Mouse (Mus musculus) adrenal gland, adult 18-20 months (tissue): Measurements from ENCODE around the gene Gdf9. TPM values are rescaled to one million over a fixed set of nuclear protein-coding genes. Genes with fewer than 3 reads are reported as not detected.

Experiments used
- DNase-seq, 2 experiments: peaks; one replicate each; pipeline ENCODE4 v3.0.0; 2021 to 2022; ENCODE audit warnings: low spot score in 2 of 2
- microRNA-seq, 2 experiments: library from miRNA; unstranded; fragments of <30 nt; microRNA quantifications; one replicate each; pipeline ENCODE4 v1.2.0; 2021; ENCODE audit warnings: borderline number of aligned reads in 2 of 2
- total RNA-seq, 2 experiments: library from RNA; stranded (reverse); gene quantifications; 1 replicate in 1 of 2; 2 replicates in 1 of 2; pipeline ENCODE4 v1.2.3; 2021

The Gdf9 gene
- total RNA-seq, 2 experiments from 2014 or later = 4.3 to 6.0 TPM

DNA sequence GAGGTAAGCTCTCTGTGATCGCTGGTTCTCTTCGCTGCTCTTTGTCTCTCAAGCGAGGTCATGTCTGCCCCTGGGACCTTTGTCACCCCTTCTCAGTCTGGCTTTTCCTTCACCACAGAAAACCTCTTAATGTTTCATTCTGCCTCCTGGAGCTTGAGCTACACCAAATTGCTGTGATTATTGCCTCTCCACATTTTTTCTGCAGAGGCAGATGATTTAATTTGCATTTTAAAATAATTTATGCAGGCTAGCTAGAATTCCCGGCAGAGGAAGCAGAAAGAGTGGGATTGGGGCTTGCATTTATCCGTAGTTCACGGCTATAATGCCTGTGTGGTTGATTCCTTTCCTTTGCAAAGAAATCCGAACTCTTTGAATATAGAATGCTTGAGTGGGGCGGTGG, 44.8 kb downstream of the Gdf9 start:
- no peak for DNase-seq

DNA sequence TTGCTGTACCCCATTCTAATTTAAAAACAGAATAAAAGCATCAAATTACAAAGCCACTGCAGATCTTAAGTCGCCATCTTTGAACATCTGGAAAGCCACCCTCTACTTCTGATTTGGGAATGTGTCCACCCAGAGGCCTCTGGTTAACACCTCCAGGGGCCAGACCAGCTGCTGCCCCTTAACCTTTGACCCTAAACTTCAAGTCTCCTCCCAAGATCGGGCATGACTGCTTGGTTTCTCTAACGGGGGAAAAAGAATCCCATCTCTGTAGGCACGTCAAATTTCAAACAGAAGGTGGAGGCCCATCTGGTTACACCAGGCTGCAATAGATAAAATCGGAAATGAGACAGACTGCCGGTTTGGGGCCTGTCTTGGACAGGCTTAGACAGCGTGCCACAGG, 47.0 kb downstream of the Gdf9 start:
- no peak for DNase-seq

DNA sequence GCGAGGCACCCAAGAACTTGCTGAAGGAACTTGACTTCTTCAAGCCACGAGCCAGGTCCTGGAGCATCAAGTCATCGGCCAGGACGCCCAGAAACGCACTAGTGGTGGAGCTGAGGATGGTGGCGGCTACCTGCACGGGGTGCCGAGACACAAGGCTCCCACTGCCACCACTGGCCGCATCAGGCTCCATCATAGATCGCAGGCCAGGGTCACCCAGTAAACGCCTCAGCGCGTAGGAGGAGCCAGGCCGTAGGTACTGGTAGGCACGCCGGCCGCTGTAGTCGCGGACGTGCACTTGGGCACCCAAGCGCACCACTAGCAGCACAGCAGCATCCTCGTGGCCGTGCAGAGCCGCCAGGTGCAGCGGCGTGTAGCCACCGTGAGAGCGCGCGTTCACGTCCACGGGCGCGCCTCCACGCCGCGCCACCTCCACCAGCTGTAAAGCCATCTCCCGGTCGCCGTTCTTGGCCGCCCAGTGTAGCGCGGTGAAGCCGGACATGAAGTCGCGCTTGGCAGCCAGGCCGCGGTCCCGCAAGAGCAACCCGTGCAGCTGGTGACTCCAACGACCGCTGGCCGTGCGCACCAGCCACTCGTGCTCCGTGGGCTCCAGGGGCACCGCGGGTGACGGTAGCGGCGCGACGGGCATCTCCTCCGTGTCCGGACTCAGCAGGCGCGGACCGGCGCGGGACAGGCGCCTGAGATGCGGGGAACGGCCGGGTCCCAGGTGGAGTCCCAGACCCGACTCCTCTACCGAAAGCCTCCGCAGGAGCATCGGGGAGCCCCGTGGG, 47.8 kb downstream of the Gdf9 start:
- no peak for DNase-seq

DNA sequence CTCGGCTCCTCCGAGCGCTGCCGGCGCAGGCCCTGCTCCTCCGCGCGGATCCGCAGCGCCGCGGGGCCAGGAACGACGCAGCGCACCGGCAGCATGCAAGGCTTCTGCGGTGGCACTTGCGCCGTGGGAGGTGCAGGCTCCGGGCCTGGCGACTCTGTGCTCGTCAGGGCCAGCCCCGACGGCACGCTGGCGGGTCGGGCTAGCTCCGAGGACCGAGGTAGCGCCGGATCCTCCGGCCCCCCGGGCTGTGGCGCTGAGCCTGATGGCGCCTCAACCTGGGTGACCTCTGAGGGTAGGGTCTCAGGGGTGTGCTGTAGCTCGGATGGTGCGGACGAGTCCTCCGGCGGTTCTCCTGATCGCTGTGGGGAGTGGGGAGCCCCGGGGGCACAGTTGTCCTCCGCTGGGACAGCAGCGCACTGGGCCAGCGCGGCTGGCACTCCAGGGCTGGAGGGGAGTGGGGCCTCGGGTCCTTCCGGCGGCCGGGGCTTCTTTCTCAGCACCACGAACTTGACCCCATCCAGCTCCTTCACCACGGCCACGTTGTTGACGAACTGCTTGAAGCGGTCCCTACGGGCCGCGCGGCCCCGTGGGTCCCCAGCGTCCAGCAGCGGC, 48.5 kb downstream of the Gdf9 start:
- no peak for DNase-seq

DNA sequence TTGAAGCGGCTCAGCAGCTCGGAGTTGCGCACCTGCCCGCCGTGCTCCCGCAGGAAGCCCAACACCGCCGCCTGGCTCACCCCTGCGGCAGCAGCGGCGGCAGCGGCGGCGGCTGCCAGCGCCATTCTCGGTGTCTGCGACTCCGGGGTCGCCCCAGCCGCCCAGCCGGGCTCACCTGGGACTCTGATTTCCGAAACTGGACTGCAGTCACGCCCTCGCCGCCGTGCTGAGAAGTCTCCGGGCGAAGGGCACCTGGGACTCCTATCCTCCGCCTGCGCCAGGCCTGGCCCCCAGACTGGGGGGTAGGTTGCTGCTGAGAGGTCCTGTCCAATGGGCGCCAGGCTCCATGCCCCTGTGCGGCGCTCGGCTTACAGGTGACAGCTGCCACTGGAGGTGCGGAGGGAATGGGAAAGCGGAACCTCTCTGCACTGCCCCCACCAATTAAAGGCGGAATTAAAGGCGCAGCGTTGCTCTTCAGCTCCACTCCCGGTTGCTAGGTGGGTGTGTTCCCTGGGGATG, 49.0 kb downstream of the Gdf9 start, which contains the start of the genes Gm9945 and Sowaha:
TSS of gene Gm9945 (plus strand) at position 384 of the 519 bp plus-strand sequence.
TSS of gene Sowaha (minus strand) at position 492 of the 519 bp plus-strand sequence.
- DNase-seq = peak in 1 of 2 experiments; percentile 40

DNA sequence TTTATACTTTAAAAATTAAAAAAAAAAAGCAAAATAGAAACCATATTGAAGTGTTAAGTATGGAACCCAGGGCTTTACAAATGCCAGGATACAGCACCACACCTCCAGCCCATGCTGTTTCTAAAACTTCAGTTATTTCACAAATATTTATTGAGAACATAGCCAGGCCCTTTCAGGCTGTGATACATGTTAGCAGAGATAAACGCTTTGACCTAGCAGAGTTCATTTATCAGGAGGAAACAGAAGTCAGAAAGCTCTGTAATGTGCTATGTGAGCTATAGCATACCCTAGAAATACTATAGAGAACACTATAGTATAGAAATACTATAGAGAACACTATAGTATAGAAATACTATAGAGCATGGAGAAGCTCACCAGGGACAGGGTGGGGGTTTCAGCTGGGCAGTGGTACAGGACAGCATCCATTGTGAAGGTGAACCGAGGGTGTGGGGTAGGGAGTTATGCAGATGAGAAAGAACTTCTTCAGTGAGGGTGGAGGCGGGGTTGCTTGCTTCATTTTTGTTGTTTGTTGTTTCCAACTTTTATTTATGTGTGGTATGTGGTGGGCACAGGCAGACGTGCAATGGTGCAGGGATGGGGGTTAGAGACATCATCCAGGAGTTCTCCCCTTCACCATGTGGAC, 50.4 kb downstream of the Gdf9 start:
- DNase-seq = no peak

DNA sequence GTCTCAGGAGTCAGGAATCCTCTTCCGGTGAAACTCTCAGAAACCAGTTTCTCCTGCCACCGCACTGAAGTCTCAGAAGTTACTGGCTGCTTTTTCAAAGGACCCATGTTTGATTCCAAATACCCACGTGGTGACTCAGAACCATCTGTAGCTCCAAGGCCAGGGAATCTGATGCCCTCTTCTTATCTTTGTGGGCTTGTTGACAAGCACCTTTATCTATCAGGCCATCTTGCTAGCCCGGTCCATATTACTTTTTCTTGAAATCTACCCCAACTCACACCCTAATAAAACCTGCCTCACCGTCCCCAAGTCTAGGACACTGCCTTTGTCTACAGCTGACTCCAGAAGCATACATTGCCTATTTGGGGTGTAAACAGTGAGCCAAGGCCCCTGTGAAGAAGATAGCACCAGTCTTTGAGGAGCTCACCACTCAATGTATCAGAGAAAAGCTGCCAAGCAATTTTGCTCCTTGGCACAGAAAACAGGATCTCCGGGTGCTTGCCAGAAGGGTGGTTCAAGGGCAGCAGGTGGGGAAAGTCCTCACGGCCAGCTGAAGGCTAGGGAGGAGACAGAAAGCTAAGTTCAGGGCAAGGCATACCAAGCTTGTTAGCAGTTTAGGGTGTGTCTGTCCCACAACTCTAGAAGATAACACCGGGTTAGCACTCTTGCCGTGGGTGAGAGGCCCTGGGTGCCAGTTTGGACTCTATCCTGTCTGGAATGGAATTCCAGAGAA, 52.5 kb downstream of the Gdf9 start:
- DNase-seq = no peak

DNA sequence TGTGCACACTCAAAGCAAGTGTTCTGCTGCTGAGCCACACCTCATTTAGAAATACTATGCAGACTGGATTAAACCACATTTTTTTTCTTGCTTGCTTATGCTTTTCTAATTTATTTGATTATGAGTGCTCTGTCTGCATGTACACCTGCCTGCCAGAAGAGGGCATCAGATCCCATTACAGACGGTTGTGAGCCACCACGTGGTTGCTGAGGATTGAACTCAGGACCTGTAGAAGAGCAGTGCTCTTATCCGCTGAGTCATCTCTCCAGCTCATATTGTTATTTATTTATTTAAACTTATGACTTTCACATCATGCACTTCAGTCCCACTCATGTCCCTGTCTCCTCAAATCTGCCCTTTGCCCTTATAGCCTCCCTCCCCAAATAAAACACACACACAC, 54.9 kb downstream of the Gdf9 start:
- no peak for DNase-seq

DNA sequence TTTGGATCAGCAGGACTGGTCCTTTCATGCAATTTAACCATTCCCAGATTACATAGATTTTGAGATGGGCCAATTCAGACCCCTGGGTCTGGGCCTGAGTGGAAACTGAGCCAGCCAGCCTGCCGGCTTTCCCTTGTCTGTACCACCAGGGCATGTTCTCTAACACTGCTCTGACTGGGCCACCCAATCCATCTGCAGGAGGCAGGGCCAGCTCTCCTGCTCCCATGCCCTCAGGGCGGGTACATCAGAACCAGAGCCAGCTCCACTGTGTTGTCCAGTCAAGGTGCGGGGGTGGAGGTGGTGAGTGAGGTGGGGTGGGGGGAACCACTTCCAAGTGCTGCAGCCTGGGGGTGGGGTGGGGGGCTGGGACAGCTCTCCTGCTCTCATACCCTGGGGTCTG, 55.5 kb downstream of the Gdf9 start:
- no peak for DNase-seq

DNA sequence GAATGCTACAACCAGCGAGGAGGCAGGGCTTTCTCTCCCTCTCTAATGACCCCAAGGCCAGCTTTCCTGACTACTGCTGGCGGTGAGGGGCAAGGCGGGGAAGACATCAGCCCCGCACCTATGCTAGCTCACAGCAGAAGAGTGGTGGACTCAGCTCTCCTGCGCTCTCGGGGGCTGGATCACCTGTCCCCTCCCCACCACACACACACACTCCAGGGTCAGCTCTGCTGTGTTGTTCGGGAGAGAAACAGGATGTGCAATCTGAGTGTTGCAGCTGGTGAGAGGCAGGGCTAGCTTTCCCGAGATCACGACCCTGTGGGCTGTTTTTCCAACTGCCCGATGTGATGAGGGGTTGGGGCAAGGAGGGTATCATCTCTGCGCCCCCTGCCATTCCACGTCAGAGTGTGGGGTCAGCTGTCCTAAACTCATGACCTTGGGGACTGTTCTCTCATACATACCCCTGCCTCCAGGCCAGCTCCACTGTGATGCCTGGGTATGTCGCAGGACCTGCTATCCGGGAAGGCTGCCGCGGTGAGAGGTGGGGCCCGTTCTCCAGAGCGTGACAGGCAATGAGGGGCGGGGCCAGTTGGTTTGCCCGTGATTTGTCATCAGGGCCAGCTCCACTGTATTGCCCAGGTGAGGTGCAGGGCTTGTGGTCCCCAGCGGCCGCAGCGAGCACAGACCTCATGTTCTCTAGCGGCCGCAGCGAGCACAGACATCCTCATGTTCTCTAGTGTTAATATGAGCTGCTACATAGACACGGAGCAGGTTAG, 56.2 kb downstream of the Gdf9 start:
- no peak for DNase-seq

Small RNAs within 50 kb of the gene (microRNA-seq; reads per million reads assigned to microRNA genes)
- 0 reads per million in 2 experiments for gene Mir6920

Other genes starting within 250 kb of the Gdf9 start
- gene Hspa4, start 130.6 kb upstream of the Gdf9 start, total RNA-seq = 100 to 1,000 TPM; 272 to 274 TPM
- 10 to 100 TPM; 10.8 to 11.1 TPM for gene Zcchc10, start 106.3 kb upstream of the Gdf9 start, total RNA-seq
- 100 to 1,000 TPM; 194 TPM for gene Aff4, start 80.2 kb upstream of the Gdf9 start, total RNA-seq
- gene Leap2, start 7.9 kb upstream of the Gdf9 start, total RNA-seq = not detected
- gene Uqcrq, start 192 bp upstream of the Gdf9 start, total RNA-seq = 1,000 to 10,000 TPM; 1,110 to 1,480 TPM
- under 1 TPM in 1 of 2 experiments, not detected in 1; 0.27 TPM for gene Gm10447, start 26.1 kb downstream of the Gdf9 start, total RNA-seq
- gene Shroom1, start 26.2 kb downstream of the Gdf9 start, total RNA-seq = 10 to 100 TPM in 1 of 2 experiments, 1 to 10 TPM in 1; 3.7 to 10.9 TPM
- not detected for gene Gm9837, start 39.5 kb downstream of the Gdf9 start, total RNA-seq
- gene Gm9945, start 49.1 kb downstream of the Gdf9 start, total RNA-seq = not detected
- gene Sowaha, start 49.3 kb downstream of the Gdf9 start, total RNA-seq = under 1 TPM; 0.19 to 0.30 TPM
- 10 to 100 TPM; 28.9 to 32.1 TPM for gene Sept8, start 88.2 kb downstream of the Gdf9 start, total RNA-seq
- 10 to 100 TPM; 23.2 to 25.9 TPM for gene Kif3a, start 136.4 kb downstream of the Gdf9 start, total RNA-seq
- gene Il4, start 187.6 kb downstream of the Gdf9 start, total RNA-seq = not detected
- gene Il13, start 203.7 kb downstream of the Gdf9 start, total RNA-seq = not detected